Mouse (Mus musculus): ENCODE data around the gene Klf16. TPM values are rescaled to one million over a fixed set of nuclear protein-coding genes. Genes with fewer than 3 reads are reported as not detected.

Klf16 gene
- polyA plus RNA-seq, 1 experiment from 2014 or later: 10.4 TPM

DNA sequence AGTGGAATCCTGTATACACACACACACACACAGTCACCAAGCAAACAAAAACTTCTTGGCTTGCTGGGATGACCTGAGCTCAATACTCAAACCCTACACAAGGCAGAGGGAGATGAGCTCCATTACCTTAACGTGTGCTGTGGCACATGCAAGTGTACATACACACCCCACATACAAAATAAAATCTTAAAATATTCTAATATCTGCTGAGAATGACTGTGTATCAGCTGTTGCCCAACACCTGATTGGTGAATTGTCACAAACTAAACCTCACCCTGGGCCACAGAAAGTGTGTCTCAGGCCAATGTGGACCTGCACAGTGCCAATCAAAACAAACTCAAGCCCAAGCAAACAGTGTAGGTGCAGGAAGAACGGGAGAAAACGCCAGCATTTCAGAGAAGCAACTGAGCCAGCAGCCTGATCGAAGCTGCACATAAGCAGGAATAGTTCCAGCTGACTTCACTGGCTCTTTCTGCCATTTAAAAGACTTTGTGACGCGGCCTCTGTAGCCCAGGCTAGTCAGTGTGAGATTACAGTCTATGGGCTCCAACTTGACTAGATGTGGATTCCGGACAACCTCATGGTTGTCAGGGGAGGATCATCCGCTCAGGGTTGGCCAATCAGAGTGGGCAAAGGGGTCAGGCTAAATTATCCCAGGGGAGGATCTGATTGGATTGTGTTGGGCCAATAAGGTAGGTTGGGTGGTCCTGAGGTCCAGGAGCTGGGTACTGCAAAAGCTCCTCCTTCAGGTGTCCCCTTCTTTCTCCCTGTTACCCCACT lies 42.5 kb upstream of the Klf16 start:
- Histone ChIP-seq H3K9ac (replicated peaks; ENCODE audit: low read length) (no peak overlapping the region), H3K27ac (ENCODE audit: low read length) (no peak overlapping the region), H3K4me3 (ENCODE audit: low read length) (no peak overlapping the region), H3K36me3 (ENCODE audit: insufficient read depth, low read length) (peaks cover 11% of the 10 kb centered on the region; the same call in 1 of the 2 replicates), H3K4me2 (replicated peaks; ENCODE audit: low read depth, low read length) (no peak overlapping the region), H3K27me3 (ENCODE audit: insufficient read depth, low read length) (no peaks in the 10 kb centered on the region), H3K9me3 (ENCODE audit: low read length) (no peaks in the 10 kb centered on the region), H3K4me1 (ENCODE audit: insufficient read depth, low read length) (peaks cover 17% of the 10 kb centered on the region)
- 36% methylated on average over 8 of the region's 8 CpGs for WGBS
- ATAC-seq (ENCODE audit: low FRiP score, low TSS enrichment): no peak

DNA sequence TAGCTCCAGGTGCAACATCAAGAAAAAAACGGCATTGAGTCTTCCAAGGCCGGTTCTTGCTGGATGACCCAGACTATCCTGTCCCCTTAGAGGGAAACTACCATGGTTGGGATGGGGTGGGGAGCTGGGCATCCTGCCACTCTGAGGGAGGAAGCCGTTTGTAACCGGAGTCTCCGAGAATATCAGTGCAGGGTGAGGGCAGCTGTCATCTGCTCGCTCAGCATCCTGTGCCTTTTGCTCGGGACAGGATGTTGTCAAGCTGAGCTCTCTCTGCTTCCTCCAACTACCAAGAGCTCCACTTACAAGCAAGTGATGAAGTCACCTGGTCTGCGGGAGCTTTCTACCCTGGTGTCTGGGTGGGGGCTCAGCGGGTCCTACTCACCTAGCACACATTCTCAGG lies 41.1 kb upstream of the Klf16 start:
- Histone ChIP-seq H3K4me1 (ENCODE audit: insufficient read depth, low read length) (peaks cover 6% of the 10 kb centered on the region), H3K9ac (replicated peaks; ENCODE audit: low read length) (no peak overlapping the region), H3K4me3 (ENCODE audit: low read length) (no peak overlapping the region), H3K4me2 (replicated peaks; ENCODE audit: low read depth, low read length) (no peak overlapping the region), H3K27me3 (ENCODE audit: insufficient read depth, low read length) (no peaks in the 10 kb centered on the region), H3K36me3 (ENCODE audit: insufficient read depth, low read length) (peaks cover 13% of the 10 kb centered on the region; the same call in 1 of the 2 replicates), H3K27ac (ENCODE audit: low read length) (peak overlapping the region; percentile 49), H3K9me3 (ENCODE audit: low read length) (no peaks in the 10 kb centered on the region)
- ATAC-seq (ENCODE audit: low FRiP score, low TSS enrichment): no peak
- WGBS: 56% methylated on average over 9 of the region's 9 CpGs

DNA sequence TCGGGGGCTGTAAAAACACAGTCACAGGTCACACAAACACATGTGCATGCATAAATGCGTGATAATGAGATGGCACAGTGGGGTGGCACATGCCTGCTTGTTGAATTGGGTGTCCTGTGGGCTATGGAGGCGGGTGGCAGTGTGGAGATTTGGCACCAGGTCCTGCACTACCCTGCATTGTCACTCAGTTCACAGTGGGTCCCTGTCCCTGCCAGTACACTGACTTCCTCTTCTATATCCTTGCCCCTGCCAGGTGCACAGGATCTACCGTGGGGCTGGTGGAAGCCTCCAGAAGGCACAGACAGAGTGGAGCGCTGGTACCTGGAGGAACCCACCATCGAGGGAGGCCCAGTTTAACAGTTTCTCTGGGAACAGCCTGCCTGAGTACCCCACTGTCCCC lies 37.2 kb upstream of the Klf16 start:
- peaks cover 30% of the 10 kb centered on the region; the same call in 1 of the 2 replicates for H3K36me3 ChIP-seq (ENCODE audit: insufficient read depth, low read length)
- H3K4me1 ChIP-seq (ENCODE audit: insufficient read depth, low read length): no peaks in the 10 kb centered on the region
- no peak overlapping the region for H3K9ac ChIP-seq (replicated peaks; ENCODE audit: low read length)
- no peak overlapping the region for H3K27ac ChIP-seq (ENCODE audit: low read length)
- no peaks in the 10 kb centered on the region for H3K9me3 ChIP-seq (ENCODE audit: low read length)
- WGBS: 87% methylated on average over 6 of the region's 6 CpGs
- no peaks in the 10 kb centered on the region for H3K27me3 ChIP-seq (ENCODE audit: insufficient read depth, low read length)
- H3K4me3 ChIP-seq (ENCODE audit: low read length): no peak overlapping the region
- H3K4me2 ChIP-seq (replicated peaks; ENCODE audit: low read depth, low read length): no peak overlapping the region
- no peak for ATAC-seq (ENCODE audit: low FRiP score, low TSS enrichment)

DNA sequence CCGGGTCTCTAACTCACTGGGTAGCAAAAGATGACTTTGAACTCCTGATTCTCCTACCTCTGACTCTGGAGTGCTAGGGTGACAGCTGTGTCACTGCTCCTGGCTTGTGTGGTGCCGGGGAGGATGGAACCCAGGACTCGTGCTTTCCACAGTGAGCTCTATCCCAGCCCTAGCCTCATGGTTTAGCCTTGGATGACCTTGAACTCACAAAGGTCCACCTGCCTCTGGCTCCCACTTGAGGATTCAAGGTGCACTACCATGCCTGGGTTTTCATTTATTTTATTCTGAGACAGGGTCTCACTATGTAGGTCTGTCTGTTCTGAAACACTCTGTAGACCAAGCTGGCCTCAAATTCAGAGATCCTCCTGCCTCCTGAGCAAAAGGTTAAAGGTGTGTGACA lies 36.7 kb upstream of the Klf16 start:
- Histone ChIP-seq H3K36me3 (ENCODE audit: insufficient read depth, low read length) (peaks cover 32% of the 10 kb centered on the region; the same call in 1 of the 2 replicates), H3K4me3 (ENCODE audit: low read length) (no peak overlapping the region), H3K27ac (ENCODE audit: low read length) (no peak overlapping the region), H3K4me2 (replicated peaks; ENCODE audit: low read depth, low read length) (no peak overlapping the region), H3K9me3 (ENCODE audit: low read length) (no peaks in the 10 kb centered on the region), H3K4me1 (ENCODE audit: insufficient read depth, low read length) (no peaks in the 10 kb centered on the region), H3K27me3 (ENCODE audit: insufficient read depth, low read length) (no peaks in the 10 kb centered on the region), H3K9ac (replicated peaks; ENCODE audit: low read length) (no peak overlapping the region)
- no peak for ATAC-seq (ENCODE audit: low FRiP score, low TSS enrichment)
- WGBS: 82% methylated on average over 3 of the region's 3 CpGs

DNA sequence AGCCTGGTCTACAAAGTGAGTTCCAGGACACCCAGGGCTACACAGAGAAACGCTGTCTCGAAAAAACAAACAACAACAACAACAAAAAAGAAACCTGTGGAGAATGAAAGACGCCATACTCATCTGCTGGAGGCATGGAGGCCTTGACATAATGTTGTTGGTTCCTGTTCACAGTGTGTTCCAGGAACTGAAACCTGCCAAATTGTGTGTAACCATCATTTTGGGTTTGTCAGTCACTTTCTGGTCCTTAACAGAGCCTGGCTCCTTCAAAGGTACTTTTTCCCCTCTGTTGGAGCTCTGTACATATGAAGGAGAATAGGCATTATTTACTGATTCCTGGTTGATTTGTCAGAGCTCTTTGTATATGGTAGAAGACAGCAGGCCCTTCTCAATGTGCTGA lies 34.8 kb upstream of the Klf16 start:
- WGBS: 88% methylated on average over 3 of the region's 3 CpGs
- Histone ChIP-seq H3K4me3 (ENCODE audit: low read length) (no peak overlapping the region), H3K9ac (replicated peaks; ENCODE audit: low read length) (no peak overlapping the region), H3K27ac (ENCODE audit: low read length) (no peak overlapping the region), H3K27me3 (ENCODE audit: insufficient read depth, low read length) (no peaks in the 10 kb centered on the region), H3K4me2 (replicated peaks; ENCODE audit: low read depth, low read length) (no peak overlapping the region), H3K4me1 (ENCODE audit: insufficient read depth, low read length) (no peaks in the 10 kb centered on the region), H3K36me3 (ENCODE audit: insufficient read depth, low read length) (peaks cover 51% of the 10 kb centered on the region), H3K9me3 (ENCODE audit: low read length) (no peaks in the 10 kb centered on the region)
- no peak for ATAC-seq (ENCODE audit: low FRiP score, low TSS enrichment)

DNA sequence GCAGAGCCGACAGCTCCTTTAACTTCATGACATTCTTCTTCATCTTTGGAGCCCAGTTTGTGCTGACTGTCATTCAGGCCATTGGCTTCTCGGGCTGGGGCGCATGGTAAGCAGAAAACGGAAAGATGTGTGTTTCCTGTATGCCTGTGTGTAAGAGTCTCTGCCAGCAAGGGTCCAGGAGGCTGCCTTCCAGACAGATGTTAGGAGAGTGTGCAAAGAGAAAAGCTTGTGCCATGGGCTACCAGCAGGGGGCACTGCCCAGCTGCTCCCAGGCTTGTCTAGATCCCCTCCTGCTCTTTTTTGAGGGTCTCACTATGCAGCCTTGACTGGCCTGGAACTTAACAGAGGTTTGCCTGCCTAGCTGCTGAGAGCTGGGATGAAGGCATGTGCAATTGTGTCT lies 33.9 kb upstream of the Klf16 start:
- WGBS: 61% methylated on average over 4 of the region's 4 CpGs
- Histone ChIP-seq H3K27ac (ENCODE audit: low read length) (no peak overlapping the region), H3K9me3 (ENCODE audit: low read length) (no peaks in the 10 kb centered on the region), H3K36me3 (ENCODE audit: insufficient read depth, low read length) (peaks cover 60% of the 10 kb centered on the region), H3K4me3 (ENCODE audit: low read length) (no peak overlapping the region), H3K4me1 (ENCODE audit: insufficient read depth, low read length) (no peaks in the 10 kb centered on the region), H3K27me3 (ENCODE audit: insufficient read depth, low read length) (no peaks in the 10 kb centered on the region), H3K4me2 (replicated peaks; ENCODE audit: low read depth, low read length) (no peak overlapping the region), H3K9ac (replicated peaks; ENCODE audit: low read length) (no peak overlapping the region)
- 0 out of 2 replicates have a peak, but pooled peaks have one; percentile 29 for ATAC-seq (ENCODE audit: low FRiP score, low TSS enrichment)

DNA sequence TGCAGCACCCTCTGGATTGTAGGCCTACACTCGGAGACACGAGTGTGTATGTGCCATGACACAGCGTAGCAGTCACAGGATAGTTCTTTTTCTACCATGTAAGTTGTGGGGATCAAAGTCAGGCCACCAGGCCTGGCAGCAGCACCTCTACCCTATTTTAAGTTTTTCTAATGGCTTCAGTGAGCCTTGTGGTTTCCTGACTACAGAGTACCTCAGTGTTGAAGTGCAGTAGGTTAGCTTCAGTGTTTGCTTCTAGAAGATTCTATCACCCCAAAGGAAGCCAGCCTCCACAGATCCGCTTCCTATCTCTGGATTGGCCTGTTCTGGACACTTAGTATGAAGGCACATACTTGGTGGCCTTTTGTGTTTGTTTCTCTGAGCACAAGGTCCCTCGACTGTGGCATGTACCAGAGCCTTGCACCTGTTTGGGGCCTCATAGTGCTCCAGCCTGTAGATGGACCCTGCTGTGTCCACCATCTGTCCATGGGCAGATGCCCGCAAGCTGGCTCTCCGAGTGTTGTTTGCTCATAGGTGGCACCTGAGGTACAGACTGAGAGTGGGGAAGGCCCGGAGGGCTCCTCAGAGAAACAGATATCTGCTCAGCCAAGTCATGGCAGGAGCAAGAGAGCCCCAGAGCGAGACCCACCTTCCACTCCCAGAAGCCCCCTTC lies 33.1 kb upstream of the Klf16 start:
- Histone ChIP-seq H3K4me1 (ENCODE audit: insufficient read depth, low read length) (no peaks in the 10 kb centered on the region), H3K27me3 (ENCODE audit: insufficient read depth, low read length) (no peaks in the 10 kb centered on the region), H3K9ac (replicated peaks; ENCODE audit: low read length) (no peak overlapping the region), H3K4me2 (replicated peaks; ENCODE audit: low read depth, low read length) (no peak overlapping the region), H3K9me3 (ENCODE audit: low read length) (no peaks in the 10 kb centered on the region), H3K4me3 (ENCODE audit: low read length) (no peak overlapping the region), H3K27ac (ENCODE audit: low read length) (no peak overlapping the region), H3K36me3 (ENCODE audit: insufficient read depth, low read length) (peaks cover 56% of the 10 kb centered on the region)
- ATAC-seq (ENCODE audit: low FRiP score, low TSS enrichment): no peak
- 92% methylated on average over 9 of the region's 9 CpGs for WGBS

DNA sequence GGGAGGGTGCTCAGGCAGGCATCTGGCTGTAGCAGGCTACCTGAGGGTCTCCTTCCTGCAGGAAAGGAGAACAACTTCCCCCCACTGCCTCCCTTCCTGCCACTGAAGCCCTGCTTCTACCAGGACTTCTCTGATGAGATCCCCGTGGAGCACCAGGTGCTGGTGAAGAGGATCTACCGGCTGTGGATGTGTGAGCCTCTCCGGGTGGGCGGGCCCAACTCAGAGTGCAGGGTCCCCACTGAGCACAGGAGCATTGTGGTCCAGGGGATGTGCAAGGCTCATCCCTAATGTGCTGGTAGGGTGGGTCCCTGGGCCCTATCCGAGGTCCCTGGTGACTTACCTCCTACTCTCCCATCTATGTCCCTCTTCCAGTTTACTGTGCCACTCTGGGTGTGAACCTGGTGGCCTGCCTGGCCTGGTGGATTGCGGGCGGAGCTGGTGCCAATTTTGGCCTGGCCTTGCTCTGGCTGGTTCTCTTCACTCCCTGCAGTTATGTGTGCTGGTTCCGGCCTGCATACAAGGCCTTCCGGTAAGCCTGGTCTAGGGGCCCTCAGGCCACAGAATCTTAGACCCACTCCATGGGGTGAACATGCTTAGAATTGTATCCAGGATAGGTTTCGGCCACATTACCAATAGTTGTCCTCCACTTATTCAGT lies 32.3 kb upstream of the Klf16 start:
- Histone ChIP-seq H3K27ac (ENCODE audit: low read length) (no peak overlapping the region), H3K4me1 (ENCODE audit: insufficient read depth, low read length) (no peaks in the 10 kb centered on the region), H3K4me3 (ENCODE audit: low read length) (no peak overlapping the region), H3K27me3 (ENCODE audit: insufficient read depth, low read length) (no peaks in the 10 kb centered on the region), H3K36me3 (ENCODE audit: insufficient read depth, low read length) (peaks cover 49% of the 10 kb centered on the region), H3K4me2 (replicated peaks; ENCODE audit: low read depth, low read length) (no peak overlapping the region), H3K9me3 (ENCODE audit: low read length) (no peaks in the 10 kb centered on the region), H3K9ac (replicated peaks; ENCODE audit: low read length) (no peak overlapping the region)
- 93% methylated on average over 10 of the region's 10 CpGs for WGBS
- no peak for ATAC-seq (ENCODE audit: low FRiP score, low TSS enrichment)

DNA sequence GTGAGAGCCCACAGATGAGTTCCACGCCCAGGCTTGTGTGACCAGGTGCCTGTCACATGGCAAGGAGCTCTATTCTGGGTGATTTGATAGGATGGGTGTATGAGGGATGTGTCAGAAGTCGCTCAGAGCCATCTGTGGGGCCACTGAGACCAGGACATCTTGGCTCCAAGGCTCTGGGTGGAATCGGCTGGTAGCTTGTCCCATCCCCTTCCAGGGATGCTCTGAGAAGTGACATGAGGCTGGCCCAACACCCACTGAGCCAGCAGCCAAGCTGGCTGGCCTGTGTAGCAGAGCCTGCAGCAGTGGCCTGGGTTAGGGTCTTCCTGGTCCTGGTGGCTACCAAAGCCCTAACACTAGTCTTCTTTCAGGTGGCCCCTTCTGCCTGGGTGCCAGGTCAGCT lies 31.3 kb upstream of the Klf16 start:
- Histone ChIP-seq H3K9me3 (ENCODE audit: low read length) (no peaks in the 10 kb centered on the region), H3K27me3 (ENCODE audit: insufficient read depth, low read length) (no peaks in the 10 kb centered on the region), H3K36me3 (ENCODE audit: insufficient read depth, low read length) (peaks cover 49% of the 10 kb centered on the region), H3K27ac (ENCODE audit: low read length) (no peak overlapping the region), H3K4me3 (ENCODE audit: low read length) (no peak overlapping the region), H3K4me1 (ENCODE audit: insufficient read depth, low read length) (peaks cover 9% of the 10 kb centered on the region), H3K9ac (replicated peaks; ENCODE audit: low read length) (no peak overlapping the region), H3K4me2 (replicated peaks; ENCODE audit: low read depth, low read length) (no peak overlapping the region)
- ATAC-seq (ENCODE audit: low FRiP score, low TSS enrichment): no peak
- WGBS: 83% methylated on average over 3 of the region's 3 CpGs
